Mouse (Mus musculus) liver, adult 2 months (tissue): ENCODE measurements around the gene Trmt1l.

Source experiments
- CTCF ChIP-seq: fragments of 200-500 bp; IDR thresholded peaks from 2 replicates; pipeline ENCODE4 v1.5.1; 2011; ENCODE audit warnings: low read depth, low read length, control low read depth
- POLR2A ChIP-seq: fragments of 200-500 bp; IDR thresholded peaks from 2 replicates; pipeline ENCODE4 v1.6.1; 2011; ENCODE audit warnings: low read length, control low read depth; ENCODE audit not compliant: insufficient read depth; ENCODE audit errors: extremely low read depth

- TF ChIP-seq POLR2A: no peak
- TF ChIP-seq CTCF: no peak
Measured at GRCm38 (mm10) chr1:151482497-151482896, 54.2 kb downstream of the Trmt1l start.
